Comparison of ENCODE assay signal across 16 mouse cellular contexts in genomic region chr10:56449030-56449429, GRCm38 (mm10).
"Had no signal": no experiment of that assay in that cellular context is flagged by ENCODE, and none has a peak within 500 bp of the region (broad histone marks: within the 10 kb centered on the region; RNA-seq: fewer than 3 reads in every experiment).

No protein-coding gene starts in this region.

- H3K36me3 ChIP-seq: neural tube, embryonic 13.5 days; neural tube, embryonic 15.5 days; stomach, embryonic 15.5 days had no signal

- H3K9me3 ChIP-seq: neural tube, embryonic 13.5 days; neural tube, embryonic 15.5 days; stomach, embryonic 15.5 days had no signal

- DNase-seq: retina, postnatal 1 day; right cerebral cortex, adult 18-20 months; right cerebral cortex, postnatal 14 days; right cerebral cortex, postnatal 25 days; right cerebral cortex, postnatal 4 days; spleen, adult 18-20 months; thymus, adult 18-20 months; thymus, adult 2 months; thymus, postnatal 14 days; thymus, postnatal 25 days; thymus, postnatal 36 days; thymus, postnatal 4 days had no signal

- H3K4me2 ChIP-seq: neural tube, embryonic 13.5 days; neural tube, embryonic 15.5 days; stomach, embryonic 15.5 days had no signal

- H3K4me3 ChIP-seq: neural tube, embryonic 13.5 days; neural tube, embryonic 15.5 days; stomach, embryonic 15.5 days had no signal

- H3K27ac ChIP-seq: neural tube, embryonic 13.5 days; neural tube, embryonic 15.5 days; stomach, embryonic 15.5 days; stomach, postnatal 0 days had no signal

- H3K9ac ChIP-seq: neural tube, embryonic 13.5 days; neural tube, embryonic 15.5 days; stomach, embryonic 15.5 days had no signal

- H3K27me3 ChIP-seq: neural tube, embryonic 13.5 days; neural tube, embryonic 15.5 days; stomach, embryonic 15.5 days had no signal

- H3K4me1 ChIP-seq: neural tube, embryonic 13.5 days; neural tube, embryonic 15.5 days; stomach, embryonic 15.5 days had no signal
